Mouse (Mus musculus) fat pad, adult 2 months (tissue): ENCODE results near the gene Peg12.

Experiments
- DNase-seq: peaks from one replicate; pipeline ENCODE4 v3.0.0-alpha.2; 2011; ENCODE audit warnings: low read depth, low spot score; ENCODE audit errors: extremely low read depth

Gene Peg12

DNA sequence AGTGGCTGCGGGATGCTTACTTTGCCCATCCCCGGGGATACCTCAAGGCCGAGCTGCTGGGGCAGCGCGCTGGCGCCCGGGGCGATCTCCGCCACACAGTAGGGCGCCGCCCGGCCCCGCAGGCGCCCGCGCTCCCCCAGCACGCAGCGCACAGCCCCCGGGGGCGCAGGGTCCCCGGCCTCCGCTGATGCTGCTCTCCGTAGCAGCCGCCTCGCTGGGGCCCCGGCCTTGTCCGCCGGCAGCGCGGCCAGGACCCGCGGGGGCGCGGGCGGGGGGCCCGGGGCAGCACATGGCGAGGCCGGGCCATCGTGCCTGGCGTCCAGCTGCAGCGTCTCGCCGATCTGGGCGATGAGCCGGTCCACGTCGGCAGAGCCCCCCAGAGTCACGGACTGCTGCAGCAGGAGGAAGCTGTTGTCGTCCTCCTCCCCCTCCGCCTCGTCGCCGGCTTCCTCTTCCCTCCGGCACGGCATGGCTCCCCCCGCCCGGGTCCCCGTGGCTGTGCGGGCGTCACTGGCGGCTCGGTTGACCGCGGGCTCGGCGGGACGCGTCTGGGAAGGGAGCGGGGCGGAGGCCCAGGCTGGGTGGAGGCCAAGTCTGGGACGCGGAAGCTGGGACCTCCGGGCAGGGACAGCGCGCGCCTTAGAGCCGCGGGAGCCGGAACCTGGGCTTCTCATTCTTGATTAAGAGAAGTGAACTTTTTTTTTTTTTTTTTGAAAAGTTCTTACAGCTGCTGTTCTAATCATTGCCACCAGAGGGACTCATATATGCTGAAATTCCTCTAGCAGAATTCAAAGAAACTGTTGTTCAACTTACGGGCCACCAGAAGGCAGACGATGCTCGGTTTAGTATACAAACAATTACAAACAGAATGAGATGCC lies at the start of gene Peg12:
TSS of gene Peg12 (minus strand) at position 633 of the 878 bp plus-strand sequence.
- no peak for DNase-seq

DNA sequence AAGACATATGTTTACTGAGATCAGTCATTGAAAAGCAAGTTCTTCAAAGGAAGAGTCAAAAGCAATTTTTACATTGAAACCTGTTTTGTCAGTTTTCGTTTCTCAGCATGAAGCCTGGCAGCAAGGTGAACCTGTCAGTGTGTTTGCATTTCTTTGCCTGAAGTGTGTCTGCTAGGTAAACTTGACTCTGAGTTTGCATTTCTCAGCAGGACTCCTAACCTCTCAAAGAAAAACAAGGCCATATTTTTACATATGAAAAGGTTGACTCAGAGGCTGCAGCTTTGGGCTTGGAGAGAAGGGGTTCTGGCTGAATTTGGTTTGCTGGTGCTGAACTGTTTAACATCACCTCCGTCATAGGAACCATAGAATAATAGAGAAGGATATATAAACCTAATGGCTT lies 21.8 kb upstream of the Peg12 start:
- no peak for DNase-seq

DNA sequence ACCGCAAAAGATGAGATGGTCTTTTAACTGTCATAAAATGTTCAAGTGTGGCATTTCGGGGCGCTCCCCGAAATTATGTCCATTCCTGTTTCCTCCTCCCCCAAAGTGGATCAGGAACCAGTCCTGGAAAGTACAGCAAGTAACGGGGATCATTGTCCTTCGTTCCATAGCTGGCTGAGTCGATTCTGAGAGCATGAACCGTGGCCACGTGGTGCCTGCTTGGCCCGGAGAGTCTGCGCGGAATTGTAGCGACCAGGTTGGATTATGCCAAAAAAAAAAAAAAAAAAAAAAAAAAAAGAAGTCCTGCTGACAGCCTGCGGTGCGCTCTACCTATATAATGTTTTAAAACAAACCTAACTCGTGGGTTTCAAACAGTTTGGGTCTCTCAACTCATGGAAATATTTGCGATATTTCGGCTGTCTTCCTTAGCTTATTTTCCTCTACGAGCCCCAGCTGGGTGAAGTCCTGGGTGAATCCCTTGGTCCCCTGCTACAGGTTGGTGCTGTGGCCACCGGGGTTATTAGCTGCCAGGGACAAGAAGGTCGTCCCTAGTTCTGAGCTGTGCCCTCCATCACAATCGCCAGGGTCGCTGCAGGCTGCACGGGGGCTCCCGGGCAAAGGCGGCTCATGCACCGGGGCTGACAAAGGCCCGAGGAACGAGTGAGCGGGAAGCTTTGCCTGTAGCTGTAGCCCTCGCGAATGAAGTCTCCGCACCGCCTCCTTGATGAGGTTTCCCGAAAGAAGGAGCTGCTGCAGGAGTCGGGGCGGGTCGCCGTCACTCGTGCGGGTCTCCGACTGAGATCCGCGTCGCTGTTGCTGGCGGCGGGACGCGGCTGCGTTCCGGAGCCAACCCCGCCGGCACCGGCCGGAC lies 1.1 kb downstream of the Peg12 start:
- DNase-seq: no peak

DNA sequence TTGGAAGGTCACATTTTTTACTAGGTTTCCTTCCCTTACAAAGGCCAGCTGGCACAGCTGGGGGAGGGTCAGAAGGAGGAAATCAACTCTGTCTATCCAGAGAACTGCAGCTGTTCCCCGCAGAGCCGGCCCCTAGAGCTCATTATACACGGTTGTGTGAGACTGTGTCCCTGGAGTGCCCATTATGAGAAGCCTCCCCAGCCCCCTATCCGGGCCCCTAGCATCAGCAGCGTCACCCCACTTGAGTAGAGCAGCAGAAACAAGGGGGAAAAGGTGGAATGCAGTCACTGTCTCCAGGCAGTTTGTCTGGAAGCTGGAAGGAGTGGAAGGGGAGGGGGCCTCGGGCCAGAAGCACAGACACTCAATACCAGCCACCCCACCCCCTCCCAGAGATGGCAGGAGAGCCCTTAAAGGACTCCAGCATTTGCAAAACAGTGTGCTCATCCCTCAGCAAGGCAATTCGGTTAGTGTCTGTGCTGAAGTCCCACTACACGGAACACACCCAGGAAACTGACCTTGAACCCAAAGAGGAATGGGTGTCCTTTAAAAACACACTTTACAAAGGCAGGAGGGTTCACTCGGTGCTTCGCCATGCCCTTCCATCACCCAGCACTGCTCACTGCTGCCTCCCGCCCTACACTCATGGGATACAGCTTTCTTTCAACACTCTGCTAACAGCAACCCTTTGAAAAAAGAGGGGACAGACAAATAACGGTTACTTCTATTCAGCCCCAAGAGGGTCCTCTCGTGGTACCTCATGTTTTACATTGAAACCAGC lies 1.9 kb downstream of the Peg12 start:
- DNase-seq: no peak

DNA sequence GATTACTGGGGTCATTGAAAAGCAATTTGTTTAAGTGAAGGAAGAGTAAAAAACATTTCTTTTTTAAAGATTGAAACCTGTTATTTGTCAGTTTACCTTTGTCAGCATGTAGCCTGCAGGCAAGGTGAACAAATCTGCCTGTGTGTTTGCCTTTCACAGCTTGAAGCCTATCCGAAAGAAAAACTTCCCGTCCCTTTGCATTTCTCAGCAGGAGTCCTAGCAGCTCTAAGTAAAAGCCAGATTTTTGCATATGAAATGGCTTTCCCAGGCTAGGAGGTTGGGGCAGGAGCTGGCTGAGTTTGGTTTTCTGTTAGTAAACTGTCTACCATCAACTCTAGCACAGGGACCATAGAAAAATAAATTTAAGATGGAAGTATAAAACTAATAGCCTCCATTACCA lies 12.0 kb downstream of the Peg12 start:
- no peak for DNase-seq

- no peak for DNase-seq
Measured at GRCm38 (mm10) chr7:62445431-62446165, 18.7 kb downstream of the Peg12 start.

DNA sequence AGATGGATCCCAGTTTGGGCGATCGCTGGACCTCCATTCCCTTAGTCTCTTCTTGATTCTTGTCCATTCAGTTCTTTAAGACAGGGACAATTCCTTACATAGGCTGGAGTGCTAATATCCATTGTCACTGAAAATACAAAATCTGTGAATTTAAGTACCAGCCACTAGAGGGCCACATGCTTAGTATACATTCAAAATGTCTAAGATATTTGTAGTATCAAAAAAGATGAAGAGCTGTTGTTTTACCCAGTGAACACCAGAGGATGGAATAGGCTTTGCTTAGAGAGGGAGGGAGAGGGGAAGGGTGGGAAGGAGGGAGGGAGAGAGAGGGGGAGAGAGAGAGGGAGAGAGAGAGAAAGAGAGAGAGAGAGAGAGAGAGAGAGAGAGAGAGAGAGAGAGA lies 27.9 kb downstream of the Peg12 start:
- DNase-seq: no peak

- no peak for DNase-seq
Measured at GRCm38 (mm10) chr7:62433243-62433642, 31.1 kb downstream of the Peg12 start.

- DNase-seq: no peak
Measured at GRCm38 (mm10) chr7:62428337-62428736, 36.0 kb downstream of the Peg12 start.

DNA sequence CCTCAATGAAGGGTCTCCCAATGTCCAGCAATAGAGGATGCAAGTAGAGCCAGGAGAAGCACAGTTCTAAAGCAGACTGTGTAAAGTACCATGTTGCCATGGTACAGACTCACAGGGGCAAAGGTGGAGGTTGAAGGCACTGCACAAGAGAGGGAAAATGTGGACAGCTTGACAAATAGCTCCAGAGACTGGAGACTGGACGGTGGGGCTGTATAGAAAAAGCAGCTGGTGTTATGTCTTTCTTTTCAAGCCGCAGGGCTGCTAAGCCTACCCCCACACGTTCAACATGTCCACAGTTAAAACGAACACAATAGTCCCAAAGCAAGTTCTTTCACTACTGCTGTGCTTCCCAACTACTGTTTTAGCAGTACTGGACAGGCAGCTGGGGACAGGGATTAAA lies 41.1 kb downstream of the Peg12 start:
- DNase-seq: no peak

- DNase-seq: no peak
Measured at GRCm38 (mm10) chr7:62420566-62420965, 43.7 kb downstream of the Peg12 start.

GRCm38 (mm10) chr7:62419493-62420360 lies 44.6 kb downstream of the Peg12 start, which contains the start of gene Mkrn3:
Mkrn3 (minus strand) TSS chr7:62420139.
- DNase-seq: peak; percentile 13

DNA sequence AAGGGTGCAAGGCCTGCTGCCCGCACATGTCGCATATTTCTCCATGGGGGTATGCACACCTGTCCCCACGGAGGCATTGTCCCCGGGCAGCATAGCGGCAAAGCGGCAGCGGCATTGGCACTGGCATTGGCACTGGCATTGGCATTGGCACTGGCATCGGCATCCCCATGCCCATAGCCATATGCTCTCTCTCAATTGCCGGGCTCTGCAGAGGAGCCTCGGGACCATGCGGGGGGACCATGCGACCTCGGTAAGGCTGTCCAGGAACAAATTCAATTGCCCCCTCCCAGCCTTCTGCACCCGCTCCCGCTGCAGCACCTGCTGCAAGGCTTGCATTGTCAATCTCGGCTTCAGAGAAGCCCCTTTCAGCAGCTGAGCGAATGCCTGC lies 45.2 kb downstream of the Peg12 start:
- no peak for DNase-seq

DNA sequence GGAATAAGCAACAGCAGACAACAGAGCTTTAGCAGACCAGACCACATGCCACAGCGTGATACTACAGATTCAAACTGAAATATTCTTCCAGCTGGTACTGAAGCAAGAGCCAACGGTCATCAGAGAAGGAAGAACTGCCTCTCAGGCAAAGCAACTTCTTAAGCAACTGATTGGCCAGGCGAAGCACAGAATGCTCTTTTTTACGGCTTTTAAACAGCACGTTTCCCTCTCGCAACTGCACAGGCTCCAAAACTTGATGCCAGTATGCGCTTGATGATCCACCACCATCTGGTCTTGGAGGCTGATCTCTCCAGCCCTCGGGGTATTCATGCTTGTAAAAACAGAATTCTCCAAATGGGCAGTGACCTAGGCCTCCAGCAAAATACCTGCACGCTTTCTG lies 46.0 kb downstream of the Peg12 start:
- DNase-seq: no peak

DNA sequence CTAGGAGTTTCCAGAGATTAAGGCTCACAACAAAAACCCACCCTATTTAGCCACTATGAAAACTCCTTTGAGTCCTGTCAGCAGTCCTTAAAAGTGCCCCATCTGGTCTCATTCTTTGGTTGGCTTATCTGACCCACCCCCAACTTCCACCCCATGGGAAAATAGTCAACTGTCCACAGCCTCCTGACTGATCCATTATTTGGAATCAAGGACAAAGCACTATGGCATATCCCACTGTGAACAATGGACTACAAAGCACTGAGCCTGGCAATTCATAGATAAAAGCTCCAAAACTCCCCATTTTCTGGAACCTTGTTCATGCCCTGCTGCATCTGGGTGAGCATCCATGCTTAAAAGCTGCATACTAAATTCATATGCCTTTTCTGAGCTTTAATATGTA lies 48.1 kb downstream of the Peg12 start:
- no peak for DNase-seq

- DNase-seq: no peak
Measured at GRCm38 (mm10) chr7:62415222-62415621, 49.1 kb downstream of the Peg12 start.
